Mouse (Mus musculus) cerebellum, postnatal 10 days (tissue): ENCODE measurements around the gene 1700013G24Rik.

Experiments
- DNase-seq, 2 experiments: peaks; one replicate each; pipeline ENCODE4 v3.0.0; 2021; ENCODE audit warnings: mixed read lengths in 2 of 2

Gene 1700013G24Rik

GRCm38 (mm10) chr4:137497892-137498722 is 45.0 kb downstream of the 1700013G24Rik start:
- DNase-seq: no peak

- no peak for DNase-seq
These were observed 45.9 kb downstream of the 1700013G24Rik start for GRCm38 (mm10) chr4:137498882-137499583.

- DNase-seq: no peak
These were observed 47.1 kb downstream of the 1700013G24Rik start for GRCm38 (mm10) chr4:137500149-137500548.

GRCm38 (mm10) chr4:137500953-137501352 is 47.9 kb downstream of the 1700013G24Rik start:
- DNase-seq: no peak

- DNase-seq: no peak
These were observed 49.1 kb downstream of the 1700013G24Rik start for GRCm38 (mm10) chr4:137502183-137502582.

- DNase-seq: no peak
These were observed 49.7 kb downstream of the 1700013G24Rik start for GRCm38 (mm10) chr4:137502801-137503200.

- DNase-seq: peak in 1 of 2 experiments; percentile 48
These were observed 50.5 kb downstream of the 1700013G24Rik start for GRCm38 (mm10) chr4:137503509-137503971.
